Mouse (Mus musculus): ENCODE measurements around the gene Slc38a11. TPM values are rescaled to one million over a fixed set of nuclear protein-coding genes. Genes with fewer than 3 reads are reported as not detected.

Slc38a11 gene
- total and polyA plus RNA-seq, 3 experiments = not detected

- Histone ChIP-seq H3K4me1 (ENCODE audit: control insufficient read depth in 1 of 2, insufficient read depth in 2 of 2) (no peaks in the 10 kb centered on the region), H3K27ac (ENCODE audit: insufficient read depth, low read depth) (no peak overlapping the region), H3K9ac (ENCODE audit: insufficient read depth, low read depth) (no peak overlapping the region), H3K79me2 (replicated peaks; ENCODE audit: control insufficient read depth, extremely low read depth, insufficient read depth, poor library complexity, severe bottlenecking) (no peaks in the 10 kb centered on the region), H3K4me2 (ENCODE audit: insufficient read depth, low read depth, poor library complexity, severe bottlenecking) (no peak overlapping the region), H3K4me3 (replicated peaks in 1 of 3; ENCODE audit: low read depth in 2 of 3, low read length in 2 of 3, poor library complexity in 1 of 3) (no peak overlapping the region), H3K27me3 (replicated peaks) (no peaks in the 10 kb centered on the region), H3K36me3 (replicated peaks in 1 of 2; ENCODE audit: control insufficient read depth in 1 of 2, insufficient read depth in 1 of 2, low read length in 1 of 2) (no peaks in the 10 kb centered on the region), H3K9me3 (replicated peaks; ENCODE audit: low read length) (no peaks in the 10 kb centered on the region)
- no peak for DNase-seq (ENCODE audit: extremely low read depth)
- in situ Hi-C loops (cut with MboI; ENCODE audit: low pct_ligation_motif_present, low pct_unique_long_range_greater_than_20kb, low sequenced_read_pairs) = no loop called here
- TF ChIP-seq SIN3A (IDR thresholded peaks at IDR 0.05; ENCODE audit: low read length) (no peak), EP300 (IDR thresholded peaks at IDR 0.05; ENCODE audit: low read length) (no peak), TCF12 (IDR thresholded peaks at IDR 0.05; ENCODE audit: low read depth, low read length) (no peak), POLR2AphosphoS2 (IDR thresholded peaks at IDR 0.05; ENCODE audit: low read depth, low read length) (no peak), ZMIZ1 (IDR thresholded peaks at IDR 0.05; ENCODE audit: low read depth, low read length) (no peak), MXI1 (IDR thresholded peaks at IDR 0.05; ENCODE audit: low read depth, low read length) (no peak), CHD1 (IDR thresholded peaks at IDR 0.05; ENCODE audit: low read depth, low read length) (no peak), E2F4 (IDR thresholded peaks at IDR 0.05; ENCODE audit: insufficient replicate concordance, low read depth, low read length) (no peak), JUND (conservative IDR thresholded peaks at IDR 0.05; ENCODE audit: low read depth, low read length) (no peak), KAT2A (IDR thresholded peaks at IDR 0.05; ENCODE audit: insufficient replicate concordance, low read length) (no peak), SMC3 (IDR thresholded peaks at IDR 0.05; ENCODE audit: low read depth, low read length) (no peak), UBTF (IDR thresholded peaks at IDR 0.05; ENCODE audit: low read depth, low read length) (no peak), BHLHE40 (IDR thresholded peaks at IDR 0.05; ENCODE audit: low read depth, low read length) (no peak)
- dilution Hi-C loops (cut with MboI; ENCODE audit: extremely low pct_ligation_motif_present, extremely low pct_unique_long_range_greater_than_20kb, low sequenced_read_pairs) = no loop called here
These were observed 21.0 kb upstream of the Slc38a11 start for GRCm38 (mm10) chr2:65384815-65385214.

DNA sequence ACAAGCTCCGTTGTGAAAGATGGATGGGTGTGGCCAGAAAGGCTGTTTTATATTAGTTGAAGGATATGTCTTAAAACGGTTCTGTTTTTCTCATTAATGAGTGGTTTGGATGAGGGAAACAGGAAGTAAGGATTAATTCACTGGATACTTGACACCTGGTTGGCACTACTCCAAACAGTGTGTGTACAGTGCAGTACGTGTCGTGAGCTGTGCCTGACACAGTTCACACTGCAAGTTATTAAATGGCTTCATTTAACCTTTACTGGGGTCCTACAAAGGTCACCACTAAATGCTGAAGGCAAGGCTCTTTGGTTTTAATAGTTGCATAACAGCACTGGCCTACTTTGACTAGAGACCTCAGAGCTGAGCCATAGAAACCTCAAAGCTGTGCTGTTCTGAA is 18.7 kb upstream of the Slc38a11 start:
- H3K9ac ChIP-seq (ENCODE audit: insufficient read depth, low read depth) = no peak overlapping the region
- H3K4me2 ChIP-seq (ENCODE audit: insufficient read depth, low read depth, poor library complexity, severe bottlenecking) = no peak overlapping the region
- no peaks in the 10 kb centered on the region for H3K9me3 ChIP-seq (replicated peaks; ENCODE audit: low read length)
- no peak overlapping the region for H3K4me3 ChIP-seq (replicated peaks in 1 of 3; ENCODE audit: low read depth in 2 of 3, low read length in 2 of 3, poor library complexity in 1 of 3)
- H3K79me2 ChIP-seq (replicated peaks; ENCODE audit: control insufficient read depth, extremely low read depth, insufficient read depth, poor library complexity, severe bottlenecking) = no peaks in the 10 kb centered on the region
- dilution Hi-C loops (cut with MboI; ENCODE audit: extremely low pct_ligation_motif_present, extremely low pct_unique_long_range_greater_than_20kb, low sequenced_read_pairs) (no loop called here), in situ Hi-C loops (cut with MboI; ENCODE audit: low pct_ligation_motif_present, low pct_unique_long_range_greater_than_20kb, low sequenced_read_pairs) (no loop called here)
- peaks cover 0 to 12% of the 10 kb centered on the region in 2 experiments; a peak in 2 of 4 replicates for H3K4me1 ChIP-seq (ENCODE audit: control insufficient read depth in 1 of 2, insufficient read depth in 2 of 2)
- no peaks in the 10 kb centered on the region for H3K36me3 ChIP-seq (replicated peaks in 1 of 2; ENCODE audit: control insufficient read depth in 1 of 2, insufficient read depth in 1 of 2, low read length in 1 of 2)
- TF ChIP-seq BHLHE40 (IDR thresholded peaks at IDR 0.05; ENCODE audit: low read depth, low read length) (no peak), SMC3 (IDR thresholded peaks at IDR 0.05; ENCODE audit: low read depth, low read length) (no peak), UBTF (IDR thresholded peaks at IDR 0.05; ENCODE audit: low read depth, low read length) (no peak), TBP (conservative IDR thresholded peaks at IDR 0.05; ENCODE audit: low read depth, low read length) (no peak), USF2 (conservative IDR thresholded peaks at IDR 0.05; ENCODE audit: low read depth, low read length) (no peak), MAFK (IDR thresholded peaks at IDR 0.05; ENCODE audit: insufficient replicate concordance, low read length) (no peak), NRF1 (IDR thresholded peaks at IDR 0.05; ENCODE audit: low read depth, low read length) (no peak), GABPA (IDR thresholded peaks at IDR 0.05; ENCODE audit: insufficient replicate concordance, low read depth, low read length) (no peak), NELFE (IDR thresholded peaks at IDR 0.05; ENCODE audit: low read depth, low read length) (no peak), CHD2 (IDR thresholded peaks at IDR 0.05; ENCODE audit: low read length) (no peak), ZC3H11A (IDR thresholded peaks at IDR 0.05; ENCODE audit: low read depth, low read length) (no peak), ETS1 (conservative IDR thresholded peaks at IDR 0.05; ENCODE audit: low read depth, low read length) (no peak), E2F4 (IDR thresholded peaks at IDR 0.05; ENCODE audit: insufficient replicate concordance, low read depth, low read length) (no peak), JUND (conservative IDR thresholded peaks at IDR 0.05; ENCODE audit: low read depth, low read length) (no peak), JUN (IDR thresholded peaks at IDR 0.05; ENCODE audit: insufficient read depth, low read depth, low read length) (no peak), MEF2A (IDR thresholded peaks at IDR 0.05; ENCODE audit: borderline replicate concordance, low read depth, low read length) (no peak)
- DNase-seq (ENCODE audit: extremely low read depth) = no peak
- H3K27ac ChIP-seq (ENCODE audit: insufficient read depth, low read depth) = no peak overlapping the region
- no peaks in the 10 kb centered on the region for H3K27me3 ChIP-seq (replicated peaks)

All from CH12.LX (cell line).